Mouse (Mus musculus) retina, postnatal 7 days (tissue): ENCODE results near the gene Yipf4.
"Not testable (repeated sequence)": the region's sequence is repeated elsewhere in the genome, so short reads cannot be mapped to it uniquely, and the experiment has no call there.

Experiments
- DNase-seq: peaks from one replicate; pipeline ENCODE4 v3.0.0-alpha.2; 2012; ENCODE audit warnings: low read depth, low spot score

Yipf4 gene

DNA sequence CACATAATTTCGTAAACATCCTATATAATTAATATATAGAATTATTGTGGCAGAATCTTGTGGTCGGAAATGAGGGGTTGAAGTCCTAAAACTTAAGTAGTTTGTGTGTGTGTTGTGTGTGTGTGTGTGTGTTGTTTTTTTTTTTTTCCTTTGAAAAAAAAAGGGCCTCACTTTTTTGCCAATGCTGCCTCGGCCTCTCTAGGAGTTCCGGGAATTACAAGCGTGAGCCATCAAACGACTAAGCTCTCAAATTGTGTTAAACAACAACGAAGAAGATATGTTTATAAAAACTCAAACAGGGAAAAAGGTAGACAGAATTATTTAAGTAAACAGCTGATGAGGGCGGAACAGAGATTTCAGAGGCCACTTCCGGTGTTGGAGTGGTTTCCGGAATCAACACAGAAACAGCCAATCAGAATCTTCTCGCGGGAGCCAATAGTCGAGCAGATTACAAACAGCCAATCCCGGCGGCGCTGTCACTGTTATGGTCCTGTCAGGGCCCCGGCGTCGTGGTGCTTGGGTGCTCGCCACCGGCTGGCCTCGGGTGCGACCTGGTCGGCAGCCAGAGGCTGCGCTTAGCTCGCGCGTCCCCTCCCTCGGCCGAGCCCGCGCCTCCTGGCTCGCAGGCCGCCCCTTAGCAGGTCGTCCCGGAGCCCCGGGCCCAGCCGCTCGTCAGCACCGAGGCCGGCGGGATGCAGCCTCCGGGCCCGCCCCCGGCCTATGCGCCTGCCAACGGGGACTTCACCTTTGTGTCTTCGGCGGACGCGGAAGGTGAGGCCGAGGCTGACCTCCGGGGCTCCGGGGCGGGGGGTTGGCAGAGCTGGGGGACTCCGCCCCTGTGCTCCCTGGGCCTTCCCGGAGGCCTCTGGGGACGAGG lies at the start of gene Yipf4:
Gene Yipf4 (plus strand): TSS at position 470 of the 877 bp plus-strand sequence.
- DNase-seq, result peak; percentile 92

DNA sequence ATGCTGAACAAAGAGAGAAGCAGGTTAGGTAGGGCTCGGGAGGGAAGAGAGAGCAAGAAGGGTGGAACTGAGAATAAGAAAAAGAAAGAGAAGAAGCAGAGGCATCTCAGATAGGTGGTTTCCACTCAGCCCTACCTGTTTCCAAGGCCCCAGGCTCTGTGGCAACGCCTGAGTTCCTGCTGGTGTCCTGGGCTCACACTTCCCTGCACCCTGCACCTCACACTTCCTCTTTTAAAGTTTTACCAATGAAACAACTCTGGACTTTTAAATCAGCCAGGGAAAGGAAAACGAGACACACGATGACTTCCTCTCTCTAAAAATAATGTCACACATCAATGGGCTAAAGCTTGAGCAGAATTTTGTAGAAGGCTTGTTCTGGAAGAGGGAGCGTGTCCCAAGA lies 48.8 kb upstream of the Yipf4 start:
- DNase-seq, result no peak

DNA sequence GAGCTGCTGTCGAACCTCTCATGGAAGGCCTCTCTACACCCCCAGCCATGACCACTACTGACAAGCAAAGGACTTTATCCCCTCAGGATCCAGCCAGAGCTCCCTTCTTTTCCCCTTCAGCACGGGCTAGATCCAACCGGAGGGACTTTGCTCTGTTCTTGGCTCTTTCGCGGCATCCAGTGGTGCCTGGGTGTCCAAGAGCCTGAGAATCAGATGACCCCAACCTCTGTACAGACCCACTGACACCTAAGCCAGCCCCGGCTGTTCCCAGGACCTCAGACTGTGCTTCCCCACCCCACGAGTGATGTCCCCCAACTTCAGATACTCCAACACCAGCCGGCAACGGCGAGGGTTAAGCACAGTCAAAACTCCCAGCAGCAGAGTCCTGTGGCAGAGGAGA lies 39.5 kb upstream of the Yipf4 start:
- no peak for DNase-seq

DNA sequence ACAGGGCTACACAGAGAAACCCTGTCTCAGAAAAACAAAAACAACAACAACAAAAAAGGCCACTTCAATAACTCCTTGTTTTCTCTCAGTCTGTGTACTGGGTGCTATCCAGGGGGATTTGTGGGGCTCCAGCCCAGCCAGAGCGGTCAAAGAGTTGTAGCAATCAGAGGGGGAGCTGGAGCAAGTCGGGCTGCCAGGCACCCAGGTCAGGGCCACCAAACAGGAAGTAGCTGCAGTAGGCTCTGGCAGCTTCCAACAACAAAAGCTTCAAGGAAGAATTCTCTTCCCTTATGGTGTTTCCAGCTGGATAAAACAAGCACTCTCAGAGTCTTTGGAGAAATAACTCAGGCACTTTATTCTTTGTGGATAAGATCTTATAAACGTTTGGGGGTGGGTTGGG lies 35.4 kb upstream of the Yipf4 start:
- DNase-seq, result no peak

DNA sequence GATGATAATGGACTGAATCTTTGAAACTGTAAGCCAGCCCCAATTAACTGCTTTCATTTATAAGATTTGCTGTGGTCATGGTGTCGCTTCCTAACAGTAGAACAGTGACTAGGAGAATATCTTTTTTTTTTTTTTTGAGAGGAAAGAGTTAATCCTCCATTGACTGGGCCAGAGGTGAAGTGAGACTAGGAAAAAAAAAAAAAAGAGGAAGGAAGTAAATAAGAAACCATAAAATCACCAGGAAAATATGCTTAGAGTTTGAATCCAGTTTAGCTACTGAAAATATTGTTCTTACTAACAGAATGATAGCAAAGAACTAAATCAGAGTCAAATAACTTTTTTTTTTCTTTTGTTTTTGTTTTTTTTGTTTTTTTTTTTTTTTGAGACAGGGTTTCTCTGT lies 34.6 kb upstream of the Yipf4 start:
- DNase-seq, result no peak

DNA sequence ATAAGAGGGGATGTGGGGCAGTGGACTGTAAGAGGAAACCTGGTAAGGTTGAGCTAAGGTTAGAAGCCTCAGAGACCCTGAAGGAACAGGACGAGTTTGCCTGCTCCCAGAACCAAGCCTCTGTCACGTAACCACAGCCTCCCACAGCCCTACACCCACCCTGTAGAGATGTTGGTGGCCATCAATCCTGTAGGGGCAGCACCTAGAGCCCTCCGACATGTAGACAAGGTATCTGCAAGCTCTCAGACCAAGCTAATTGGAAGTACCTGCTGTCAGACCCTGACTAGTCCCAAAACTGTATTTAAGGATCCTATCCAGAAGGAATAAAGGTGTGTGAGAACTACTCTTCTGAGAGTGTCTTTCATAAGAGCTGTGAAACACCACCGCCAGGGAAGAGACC lies 33.9 kb upstream of the Yipf4 start:
- no peak for DNase-seq

DNA sequence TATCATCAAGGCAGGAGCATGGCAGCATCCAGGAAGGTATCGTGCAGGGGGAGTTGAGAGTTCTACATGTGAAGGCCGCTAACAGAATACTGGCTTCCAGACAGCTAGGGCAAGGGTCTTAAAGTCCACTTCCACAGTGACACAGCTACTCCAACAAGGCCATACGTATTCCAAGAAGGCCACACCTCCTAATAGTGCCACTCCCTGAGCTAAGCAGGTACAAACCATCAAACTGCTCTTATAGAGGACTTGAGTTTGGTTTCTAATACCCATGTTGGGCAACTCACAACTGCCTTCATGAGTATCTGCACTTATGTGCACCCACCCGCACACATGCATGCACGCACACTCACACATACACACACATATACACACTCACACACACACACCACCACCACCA lies 32.5 kb upstream of the Yipf4 start:
- no peak for DNase-seq

DNA sequence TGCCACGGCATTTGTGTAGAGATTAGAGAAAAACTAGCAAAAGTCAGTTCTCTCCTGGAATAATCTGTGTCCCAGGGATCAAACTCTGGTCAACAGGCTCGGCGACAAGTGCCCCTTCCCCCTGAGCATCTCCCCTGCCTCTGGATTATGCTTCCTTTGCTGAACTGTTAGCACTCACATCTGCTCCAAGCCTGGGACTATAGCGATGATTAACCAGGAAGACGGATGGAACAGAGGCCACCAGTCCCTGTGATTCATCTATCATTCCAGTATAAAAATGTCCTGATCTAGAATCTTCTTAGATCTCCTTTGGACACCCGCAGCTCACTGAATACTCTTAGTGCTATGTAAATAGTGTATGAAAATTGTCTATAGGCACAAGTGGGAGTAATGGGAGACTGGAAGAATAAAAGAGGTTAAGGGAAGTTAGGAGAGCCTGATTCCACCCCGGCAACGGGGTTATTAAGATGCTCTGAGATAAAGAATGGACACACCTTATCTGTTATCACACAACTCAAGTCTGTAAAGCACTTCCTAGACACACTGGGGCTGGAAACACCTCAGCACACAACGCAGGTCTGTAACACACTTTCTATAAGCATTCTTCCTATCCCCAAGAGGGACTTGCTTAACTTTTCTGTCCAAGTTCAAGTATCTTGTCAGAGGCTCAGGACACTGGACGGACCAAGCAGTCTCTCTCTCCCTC lies 31.2 kb upstream of the Yipf4 start:
- DNase-seq, result no peak

DNA sequence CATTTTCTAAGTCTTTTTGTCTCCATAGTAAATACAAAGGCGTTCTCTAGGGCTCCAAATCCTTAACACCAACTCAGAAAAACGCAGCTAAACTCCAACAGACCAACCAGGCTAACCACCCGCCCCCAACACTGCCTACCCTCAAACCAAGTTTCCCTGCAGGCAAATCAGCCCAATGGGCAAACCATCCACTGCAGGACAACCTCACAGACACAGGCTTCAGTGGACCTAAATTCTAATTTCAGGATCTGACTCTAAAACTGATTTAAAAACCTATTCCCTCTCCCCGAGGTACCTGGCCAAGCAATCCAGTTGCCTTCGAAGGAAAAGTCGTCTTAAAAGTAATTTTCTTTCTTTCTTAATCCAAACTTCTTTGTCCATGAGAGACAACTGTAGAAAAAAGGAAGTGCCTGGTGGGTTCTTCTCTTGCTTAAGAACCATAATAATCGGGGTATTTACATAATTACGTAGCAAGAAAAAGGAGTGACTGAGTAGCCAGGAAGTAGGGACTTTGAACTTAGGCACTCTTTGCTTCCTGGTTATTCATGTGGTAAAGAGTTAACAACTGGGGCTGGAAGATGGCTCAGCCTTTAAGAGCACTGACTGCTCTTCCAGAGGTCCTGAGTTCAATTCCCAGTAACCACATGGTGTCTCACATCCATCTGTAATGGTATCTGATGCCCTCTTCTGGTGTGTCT lies 30.4 kb upstream of the Yipf4 start, which contains the start of gene Nlrc4:
Gene Nlrc4 (minus strand): TSS at position 432 of the 698 bp plus-strand sequence.
- no peak for DNase-seq

DNA sequence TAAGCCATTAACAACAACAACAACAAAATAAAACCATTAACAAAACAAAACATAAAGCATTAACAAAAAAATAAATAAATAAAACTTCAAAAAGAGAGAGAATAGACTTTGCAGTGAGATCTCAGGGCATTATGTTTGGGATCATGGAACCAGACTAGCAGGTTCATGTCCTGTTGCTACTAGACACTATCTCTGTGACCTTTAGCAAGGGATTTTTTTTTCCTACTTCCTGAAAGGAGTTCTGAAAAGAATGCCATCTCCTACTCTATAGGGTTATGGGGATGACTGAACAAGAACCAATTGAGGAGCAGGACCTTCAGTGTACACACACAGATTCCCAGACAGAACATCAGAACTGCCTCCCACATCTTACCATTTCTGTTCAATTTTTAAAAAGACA lies 25.8 kb upstream of the Yipf4 start:
- DNase-seq, result no peak

DNA sequence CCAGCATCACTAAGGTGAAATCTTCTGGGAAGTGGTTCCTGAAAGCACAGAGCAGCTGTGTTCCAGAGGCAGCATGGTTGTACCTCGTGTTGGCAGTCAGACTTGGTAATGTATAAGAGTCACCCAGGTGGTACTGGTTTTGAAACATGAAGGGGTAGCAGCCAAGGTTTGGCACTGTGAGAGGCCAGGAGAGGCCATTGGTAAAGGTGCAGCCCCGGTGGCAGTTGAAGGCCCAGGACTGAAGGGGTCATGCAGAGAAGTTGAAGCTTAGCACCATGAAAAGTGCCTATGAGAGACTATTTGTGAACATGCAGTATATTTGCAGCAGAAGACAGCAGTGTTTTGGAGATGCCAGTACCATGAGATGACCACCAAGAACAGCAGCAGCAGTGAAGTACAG lies 21.3 kb upstream of the Yipf4 start:
- DNase-seq, result not testable (repeated sequence)

DNA sequence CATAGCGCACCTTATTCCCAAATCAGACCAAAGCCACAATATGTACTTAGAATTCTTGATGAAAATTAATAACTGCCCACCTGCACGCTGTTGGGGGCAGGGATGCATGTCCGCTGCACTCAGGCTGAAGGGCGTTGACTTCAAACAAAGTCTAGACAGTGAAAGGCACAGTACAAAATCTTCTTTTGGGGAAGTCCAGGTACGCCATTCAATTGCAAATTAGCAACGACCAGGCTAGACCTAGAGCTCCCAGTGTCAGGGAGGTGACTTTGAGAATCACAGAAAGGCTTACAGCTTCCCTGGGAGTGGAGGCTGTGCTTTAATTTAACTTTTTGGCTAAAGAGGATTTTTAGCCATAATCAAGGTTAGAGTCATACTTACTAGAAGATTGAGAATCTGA lies 19.2 kb upstream of the Yipf4 start:
- DNase-seq, result not testable (repeated sequence)

DNA sequence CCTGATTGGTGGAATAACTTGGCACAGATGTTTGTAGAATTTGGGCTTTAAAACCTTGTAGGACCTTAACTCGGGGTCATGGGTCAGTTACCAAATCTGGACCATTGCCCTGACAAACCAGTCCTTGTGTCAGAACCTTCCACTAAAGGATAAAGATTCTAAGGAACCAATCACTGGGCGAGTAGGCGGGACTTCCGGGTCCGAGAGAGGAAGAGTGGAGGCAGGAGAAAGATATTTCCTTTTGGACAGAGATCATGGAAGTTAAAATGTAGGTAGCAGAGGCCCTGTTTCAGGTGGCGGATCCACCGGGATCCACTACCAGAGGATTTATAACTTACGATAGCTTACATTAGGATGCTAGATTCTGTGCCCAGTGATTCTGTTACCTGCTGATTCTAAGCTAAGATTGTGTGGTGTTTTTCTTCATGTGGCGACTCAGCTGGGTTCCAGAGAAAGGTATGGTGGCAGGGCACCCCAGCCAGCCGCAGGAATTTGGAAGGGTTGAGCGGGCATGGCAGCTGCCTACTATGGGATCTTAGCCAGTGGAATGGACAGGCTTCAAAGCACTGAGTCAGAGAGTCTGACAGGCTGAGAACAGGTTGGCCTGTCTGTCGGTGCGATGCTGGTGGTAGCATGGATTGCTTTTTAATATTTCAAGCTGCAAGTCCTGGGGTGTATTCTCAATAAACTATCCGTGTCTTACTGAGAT lies 8.8 kb upstream of the Yipf4 start:
- no peak for DNase-seq

DNA sequence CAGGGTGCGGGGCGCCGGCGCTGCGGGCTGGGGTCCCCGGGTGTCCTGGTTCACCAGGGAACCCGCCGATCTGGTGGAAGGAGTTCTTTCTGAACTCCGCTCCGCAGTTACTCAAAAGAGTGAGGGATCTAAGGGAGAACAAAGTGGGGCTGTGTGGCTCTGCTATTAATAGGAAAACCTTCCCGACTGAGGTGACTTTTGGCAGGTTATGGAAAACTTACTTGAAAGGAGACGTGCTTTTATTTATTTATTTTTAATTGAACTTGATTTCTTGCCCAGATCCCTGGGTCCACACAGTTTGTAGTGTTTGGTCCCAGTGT lies 568 bp downstream of the Yipf4 start:
- no peak for DNase-seq

DNA sequence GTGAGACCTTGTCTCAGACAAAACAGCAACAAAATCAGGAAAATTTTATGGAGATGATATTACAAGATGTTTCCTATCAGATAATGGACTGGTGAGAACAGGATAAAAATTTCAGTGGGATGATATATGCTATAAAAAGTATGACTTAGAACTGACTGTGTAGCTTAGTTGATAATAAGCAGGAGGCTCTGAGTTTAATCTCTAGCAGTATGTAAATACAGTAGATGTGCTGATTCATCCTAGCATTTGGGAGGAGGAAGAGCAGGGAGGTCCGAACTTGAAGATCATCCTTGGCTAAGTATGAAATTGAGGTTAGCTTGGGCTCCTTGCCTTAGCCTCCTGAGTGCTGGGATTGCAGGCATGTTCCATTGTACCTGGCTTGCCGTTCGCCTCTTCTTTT lies 2.3 kb downstream of the Yipf4 start:
- no peak for DNase-seq

DNA sequence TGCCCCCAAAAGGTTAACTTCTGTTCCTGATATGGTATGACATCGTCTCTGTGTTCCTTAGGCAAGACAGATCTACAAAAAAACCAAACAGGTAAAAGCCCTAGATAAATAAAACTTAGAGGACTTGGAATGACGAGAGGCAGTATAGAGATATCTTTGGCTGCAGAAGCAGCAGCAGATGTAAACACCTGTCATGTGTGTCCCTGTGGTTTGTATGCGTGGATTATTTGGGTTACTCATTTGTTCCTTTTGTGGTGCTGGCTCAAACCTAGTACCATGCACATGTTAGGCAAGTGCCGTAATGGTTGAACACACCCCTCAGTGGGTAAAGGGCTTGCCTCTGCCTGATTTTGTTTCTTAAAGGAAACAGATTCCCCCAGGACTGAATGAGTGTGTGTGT lies 10.9 kb downstream of the Yipf4 start:
- no peak for DNase-seq

DNA sequence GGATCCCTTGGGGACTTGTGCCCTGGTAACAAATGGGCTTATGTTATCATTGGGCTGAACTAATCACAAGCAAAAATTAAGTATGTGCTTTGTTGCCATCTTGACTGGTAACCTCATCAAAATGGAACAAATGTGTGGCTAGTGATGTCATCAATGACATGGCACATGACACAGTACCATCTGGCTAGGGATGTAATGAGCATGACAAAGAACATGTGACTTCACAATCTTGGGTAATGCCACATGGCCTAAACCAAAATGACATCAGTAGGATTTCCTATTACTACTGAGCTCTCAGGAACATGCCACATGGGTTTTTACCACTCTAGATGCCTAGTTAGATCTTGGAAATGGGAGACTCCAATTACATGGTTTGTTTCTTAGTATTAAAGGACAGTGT lies 11.8 kb downstream of the Yipf4 start:
- no peak for DNase-seq

DNA sequence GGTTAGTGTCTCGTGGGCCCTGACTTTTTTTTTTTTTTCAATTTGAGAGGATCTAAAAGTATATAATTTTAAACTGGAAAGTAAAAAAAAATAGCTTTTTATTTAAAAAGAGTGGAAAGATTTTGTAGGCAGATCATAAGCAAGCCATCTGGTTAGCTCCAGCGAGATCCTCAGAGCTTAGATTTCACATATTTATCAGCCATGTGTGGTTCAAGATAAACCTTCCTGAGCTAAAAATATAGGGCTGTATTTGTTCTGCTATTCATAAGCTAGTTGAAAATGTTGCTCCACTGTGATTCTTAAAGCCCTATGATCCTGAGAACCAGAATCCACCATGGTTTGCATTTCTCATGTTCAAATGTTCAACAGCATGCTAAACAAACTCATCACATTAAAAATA lies 18.6 kb downstream of the Yipf4 start:
- no peak for DNase-seq

DNA sequence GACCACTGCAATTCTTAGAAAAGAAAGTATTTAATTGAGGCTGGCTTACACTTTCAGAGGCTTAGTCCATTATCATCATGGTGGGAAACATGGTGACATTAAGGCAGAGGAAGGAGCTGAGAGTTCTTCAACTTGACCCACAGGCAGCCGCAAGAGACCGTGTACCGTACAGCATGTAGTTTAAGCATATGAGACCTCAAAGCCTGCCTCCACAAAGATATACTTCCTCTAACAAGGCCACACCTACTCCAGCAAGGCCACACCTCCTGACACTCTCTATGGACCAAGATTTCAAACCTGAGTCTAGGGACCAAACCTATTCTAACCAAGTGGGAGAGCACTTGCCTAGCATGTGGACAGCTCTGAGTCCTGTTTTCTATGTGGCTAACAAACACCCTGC lies 19.3 kb downstream of the Yipf4 start:
- DNase-seq, result no peak

DNA sequence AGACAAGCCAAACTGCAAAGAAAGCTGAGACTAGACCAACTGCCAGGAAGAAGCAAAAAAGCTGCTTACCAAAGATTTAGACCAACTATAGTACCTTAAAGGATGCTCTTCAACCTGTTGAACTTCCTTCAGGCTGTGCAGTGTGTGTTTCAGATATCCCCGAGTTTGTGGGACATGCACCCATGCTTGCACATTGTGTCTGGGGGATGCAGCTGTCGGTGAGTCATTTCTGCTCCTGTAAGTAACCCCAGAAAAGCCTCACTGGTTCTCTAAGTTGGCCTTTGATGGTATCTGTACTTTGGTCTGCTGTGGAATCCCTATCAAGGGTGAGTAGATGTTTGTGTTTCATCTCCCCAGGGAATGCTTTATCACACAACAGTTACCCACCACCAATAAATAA lies 23.0 kb downstream of the Yipf4 start:
- DNase-seq, result no peak

DNA sequence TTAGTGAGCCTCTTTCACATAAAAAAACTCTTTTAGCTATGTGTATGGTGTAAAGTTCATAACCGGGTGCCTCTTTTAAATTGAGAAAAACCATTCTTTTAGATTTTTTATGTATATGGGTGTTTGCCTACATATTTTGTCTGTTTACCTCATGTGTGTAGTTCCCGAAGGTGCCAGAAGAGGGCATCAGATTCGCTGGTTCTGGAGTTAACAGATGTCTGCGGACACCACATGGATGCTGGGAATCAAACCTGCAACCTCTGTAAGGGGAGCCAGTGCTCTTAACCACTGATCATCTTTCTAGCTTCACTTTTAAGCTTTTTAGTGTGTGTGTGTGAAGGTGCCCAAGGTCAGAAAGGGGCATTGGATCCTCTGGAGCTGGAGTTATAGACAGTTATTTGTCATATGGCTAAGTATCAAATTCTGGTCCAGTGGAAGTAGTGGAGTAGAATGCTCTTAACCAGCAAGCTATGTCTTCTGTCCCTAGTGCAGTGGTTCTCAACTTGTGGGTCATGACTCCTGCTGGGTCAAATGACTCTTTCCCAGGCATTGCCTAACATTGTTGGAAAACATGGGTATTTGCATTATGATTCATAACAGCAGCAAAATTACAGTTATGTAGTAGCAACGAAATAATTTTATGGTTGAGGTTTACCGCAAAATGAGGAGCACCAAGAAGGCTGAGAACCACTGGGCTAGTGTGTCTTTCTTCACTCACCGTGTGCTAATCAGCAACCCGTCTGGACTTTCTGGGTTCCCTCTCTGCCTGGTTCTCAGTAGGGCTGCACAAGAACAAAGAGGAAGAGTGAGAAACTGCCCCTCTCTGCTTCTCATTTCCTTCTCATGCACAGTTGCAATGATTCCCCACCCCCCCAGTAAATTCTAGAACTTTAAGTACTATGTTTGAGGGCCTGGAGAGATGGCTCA lies 33.8 kb downstream of the Yipf4 start:
- DNase-seq, result no peak
